Mouse (Mus musculus) brain, embryonic 14.5 days (tissue): ENCODE data around the gene Ctnna2.

Experiments used
- CTCF ChIP-seq: fragments of 200-500 bp; IDR thresholded peaks from 2 replicates; pipeline ENCODE4 v1.5.1; 2012; ENCODE audit warnings: inconsistent platforms, mild to moderate bottlenecking, moderate library complexity, borderline replicate concordance; ENCODE audit not compliant: insufficient read depth, insufficient read length; ENCODE audit errors: extremely low read depth
- POLR2A ChIP-seq: fragments of 200-500 bp; IDR thresholded peaks from 2 replicates; pipeline ENCODE4 v1.6.1; 2012; ENCODE audit warnings: mild to moderate bottlenecking, inconsistent platforms, borderline replicate concordance; ENCODE audit not compliant: poor library complexity, insufficient read depth, insufficient read length, severe bottlenecking; ENCODE audit errors: extremely low read depth

GRCm38 (mm10) chr6:77253480-77253879 is 726.0 kb downstream of the Ctnna2 start:
- TF ChIP-seq POLR2A = no peak
- TF ChIP-seq CTCF = no peak
